Mouse (Mus musculus) stomach, postnatal 0 days (tissue): ENCODE measurements around the gene Crybb3.

ENCODE experiments used
- CTCF ChIP-seq: IDR thresholded peaks from 2 replicates; pipeline ENCODE4 v1.5.1; 2016; ENCODE audit warnings: antibody characterized with exemption, low read depth, mild to moderate bottlenecking, moderate library complexity
- EP300 ChIP-seq: optimal IDR thresholded peaks from 2 replicates; pipeline ENCODE3; 2016; ENCODE audit warnings: antibody characterized with exemption

DNA sequence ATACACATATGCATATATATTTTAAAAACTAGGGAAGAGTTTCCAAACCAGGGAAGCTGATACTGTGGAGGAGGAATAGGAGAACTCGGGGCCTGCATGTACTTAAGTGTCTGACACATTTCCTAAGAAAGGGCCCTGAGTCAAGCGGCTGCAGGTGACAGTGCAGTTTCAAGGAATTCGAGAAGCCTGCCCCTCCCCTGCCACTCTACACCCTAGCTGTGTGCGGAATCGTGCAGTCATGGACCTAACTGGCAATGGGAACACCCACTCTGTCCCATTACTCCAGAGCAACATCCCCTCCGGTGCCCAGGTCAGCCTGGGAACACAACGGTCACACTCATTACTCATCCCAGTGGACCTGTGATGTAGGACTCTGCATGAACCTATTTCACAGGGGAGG, 25.2 kb upstream of the Crybb3 start:
- TF ChIP-seq CTCF (no peak), EP300 (no peak)
